Mouse (Mus musculus) lung, adult 2 months (tissue): ENCODE data around the gene Gtsf2.

Experiments used
- CTCF ChIP-seq: fragments of 200-500 bp; IDR thresholded peaks from 2 replicates; pipeline ENCODE4 v1.5.1; 2011; ENCODE audit warnings: mild to moderate bottlenecking, low read length, control low read depth; ENCODE audit not compliant: insufficient read depth
- POLR2A ChIP-seq: fragments of 200-500 bp; IDR thresholded peaks from 2 replicates; pipeline ENCODE4 v1.6.1; 2011; ENCODE audit warnings: low read depth, mild to moderate bottlenecking, control low read depth, low read length, borderline replicate concordance; ENCODE audit errors: extremely low read depth

- TF ChIP-seq CTCF = no peak
- no peak for TF ChIP-seq POLR2A
Observed at GRCm38 (mm10) chr15:103496204-103497140, 48.2 kb upstream of the Gtsf2 start.
